Mouse (Mus musculus) intestine, postnatal 0 days (tissue): ENCODE data around the gene Pih1d1. TPM values are rescaled to one million over a fixed set of nuclear protein-coding genes. Genes with fewer than 3 reads are reported as not detected.

Experiments used
- ATAC-seq: fragments of 200-750 bp; cut with Nextera tagmentation; 2 replicates; pipeline ENCODE4 v1.8.0; 2017; ENCODE audit warnings: mild to moderate bottlenecking, moderate TSS enrichment, moderate library complexity
- H3K27ac ChIP-seq: fragments of 300-500 bp; sonication (generic); 2 replicates; pipeline ENCODE4 v1.5.1; 2014; ENCODE audit warnings: mild to moderate bottlenecking, low read depth, low read length, moderate library complexity
- H3K27me3 ChIP-seq: fragments of 300-500 bp; sonication (generic); replicated peaks from 2 replicates; pipeline ENCODE4 v1.6.1; 2014; ENCODE audit warnings: low read length, mixed read lengths; ENCODE audit not compliant: control insufficient read depth, insufficient read depth
- H3K36me3 ChIP-seq: fragments of 300-500 bp; sonication (generic); 2 replicates; pipeline ENCODE4 v1.6.1; 2014; ENCODE audit warnings: mild to moderate bottlenecking, moderate library complexity; ENCODE audit not compliant: control insufficient read depth, insufficient read depth
- H3K4me1 ChIP-seq: fragments of 300-500 bp; sonication (generic); replicated peaks from 2 replicates; pipeline ENCODE4 v1.6.1; 2014; ENCODE audit warnings: antibody characterized with exemption, low read length, mixed read lengths; ENCODE audit not compliant: control insufficient read depth, insufficient read depth
- H3K4me2 ChIP-seq: fragments of 300-500 bp; sonication (generic); replicated peaks from 2 replicates; pipeline ENCODE4 v1.6.1; 2014; ENCODE audit warnings: low read depth, mild to moderate bottlenecking, moderate library complexity
- H3K4me3 ChIP-seq: fragments of 300-500 bp; sonication (generic); 2 replicates; pipeline ENCODE4 v1.5.1; 2014; ENCODE audit warnings: low read depth, low read length
- H3K9ac ChIP-seq: fragments of 300-500 bp; sonication (generic); 2 replicates; pipeline ENCODE4 v1.6.1; 2014; ENCODE audit warnings: mild to moderate bottlenecking, low read depth, low read length
- H3K9me3 ChIP-seq: fragments of 300-500 bp; sonication (generic); 2 replicates; pipeline ENCODE4 v1.6.1; 2016; ENCODE audit warnings: mixed run types; ENCODE audit not compliant: control insufficient read depth
- CTCF ChIP-seq: sonication (generic); IDR thresholded peaks from 2 replicates; pipeline ENCODE4 v1.5.1; 2016; ENCODE audit warnings: low read depth, mild to moderate bottlenecking, control low read depth, antibody characterized with exemption, moderate library complexity
- WGBS: fragments of 180-500 bp; shearing (Covaris S2); extraction: QIAGEN DNeasy Blood & Tissue Kit; methylation state at CpG from one replicate; pipeline ENCODE4 v1.1.7; 2014; 5-methylcytosine and 5-hydroxymethylcytosine counted together
- polyA plus RNA-seq: library from polyadenylated mRNA; unstranded; fragments of >200 nt; fragmentation: Nextera tagmentation; extraction: Ambion mirVana; gene quantifications from 2 replicates; pipeline ENCODE4 v1.2.1, GENCODE M21; 2015

The Pih1d1 gene
- polyA plus RNA-seq, 1 experiment from 2014 or later = 64.7 TPM

- H3K27ac ChIP-seq = no peak overlapping the region
- ATAC-seq = no peak
- no peak overlapping the region for H3K9ac ChIP-seq
- WGBS = 90% methylated on average over 6 of the region's 6 CpGs
- peaks cover 34% of the 10 kb centered on the region for H3K36me3 ChIP-seq
- H3K4me2 ChIP-seq = no peak overlapping the region
- peaks cover 7% of the 10 kb centered on the region; the same call in 1 of the 2 replicates for H3K4me1 ChIP-seq
- no peak overlapping the region for H3K4me3 ChIP-seq
- H3K27me3 ChIP-seq = peaks cover 16% of the 10 kb centered on the region
- H3K9me3 ChIP-seq = no peaks in the 10 kb centered on the region
- TF ChIP-seq CTCF = no peak
Measured at GRCm38 (mm10) chr7:45158991-45159390, 4.9 kb downstream of the Pih1d1 start.

GRCm38 (mm10) chr7:45160316-45160800 lies 6.3 kb downstream of the Pih1d1 start:
- H3K4me1 ChIP-seq = peaks cover 5% of the 10 kb centered on the region; the same call in 1 of the 2 replicates
- peaks cover 34% of the 10 kb centered on the region for H3K36me3 ChIP-seq
- no peak for TF ChIP-seq CTCF
- peaks cover 30% of the 10 kb centered on the region for H3K27me3 ChIP-seq
- no peak overlapping the region for H3K9ac ChIP-seq
- no peak for ATAC-seq
- no peaks in the 10 kb centered on the region for H3K9me3 ChIP-seq
- H3K27ac ChIP-seq = no peak overlapping the region
- no peak overlapping the region for H3K4me2 ChIP-seq
- no peak overlapping the region for H3K4me3 ChIP-seq
- WGBS = 89% methylated on average over 6 of the region's 6 CpGs

- Histone ChIP-seq H3K27me3 (peaks cover 35% of the 10 kb centered on the region), H3K4me1 (peaks cover 5% of the 10 kb centered on the region; the same call in 1 of the 2 replicates), H3K4me2 (no peak overlapping the region), H3K4me3 (no peak overlapping the region), H3K9me3 (no peaks in the 10 kb centered on the region), H3K27ac (no peak overlapping the region), H3K9ac (no peak overlapping the region), H3K36me3 (peaks cover 34% of the 10 kb centered on the region)
- TF ChIP-seq CTCF = no peak
- ATAC-seq = no peak
- WGBS = 89% methylated on average over 3 of the region's 3 CpGs
Measured at GRCm38 (mm10) chr7:45160866-45161265, 6.8 kb downstream of the Pih1d1 start.

- peak; percentile 71 for ATAC-seq
- Histone ChIP-seq H3K27me3 (peaks cover 45% of the 10 kb centered on the region), H3K9me3 (no peaks in the 10 kb centered on the region), H3K27ac (no peak overlapping the region), H3K4me3 (peak overlapping the region; percentile 36), H3K4me2 (peak overlapping the region; percentile 71), H3K9ac (0 out of 2 replicates have a peak overlapping the region, but pooled peaks have one; percentile 7), H3K4me1 (peaks cover 5% of the 10 kb centered on the region; the same call in 1 of the 2 replicates), H3K36me3 (peaks cover 30% of the 10 kb centered on the region)
- WGBS = 4% methylated on average over 35 of the region's 35 CpGs
- peak; percentile 89 for TF ChIP-seq CTCF
Measured at GRCm38 (mm10) chr7:45161612-45162473, 7.7 kb downstream of the Pih1d1 start.

GRCm38 (mm10) chr7:45162551-45162950 lies 8.4 kb downstream of the Pih1d1 start:
- 25% methylated on average over 6 of the region's 6 CpGs for WGBS
- H3K4me2 ChIP-seq = peak overlapping the region; percentile 71
- H3K9me3 ChIP-seq = no peaks in the 10 kb centered on the region
- H3K9ac ChIP-seq = 0 out of 2 replicates have a peak overlapping the region, but pooled peaks have one; percentile 7
- ATAC-seq = no peak
- no peak overlapping the region for H3K27ac ChIP-seq
- TF ChIP-seq CTCF = no peak
- H3K27me3 ChIP-seq = peaks cover 50% of the 10 kb centered on the region
- peaks cover 28% of the 10 kb centered on the region for H3K36me3 ChIP-seq
- H3K4me1 ChIP-seq = peaks cover 5% of the 10 kb centered on the region; the same call in 1 of the 2 replicates
- H3K4me3 ChIP-seq = peak overlapping the region; percentile 36

GRCm38 (mm10) chr7:45162996-45163615 lies 9.0 kb downstream of the Pih1d1 start:
- Histone ChIP-seq H3K4me1 (peaks cover 5% of the 10 kb centered on the region; the same call in 1 of the 2 replicates), H3K27ac (no peak overlapping the region), H3K27me3 (peaks cover 55% of the 10 kb centered on the region), H3K4me3 (peak overlapping the region; percentile 47; the same call in 1 of the 2 replicates), H3K9ac (no peak overlapping the region), H3K36me3 (peaks cover 22% of the 10 kb centered on the region), H3K4me2 (no peak overlapping the region), H3K9me3 (no peaks in the 10 kb centered on the region)
- 69% methylated on average over 9 of the region's 9 CpGs for WGBS
- no peak for TF ChIP-seq CTCF
- no peak for ATAC-seq
